Mouse (Mus musculus) embryo, embryonic 10.5 days (tissue): ENCODE data around the gene Ddrgk1.
"Not testable (repeated sequence)": the region's sequence is repeated elsewhere in the genome, so short reads cannot be mapped to it uniquely, and the experiment has no call there.

Experiments
- DNase-seq: peaks from one replicate; pipeline ENCODE4 v3.0.0-alpha.2; 2015; ENCODE audit warnings: low spot score

Ddrgk1 gene

DNA sequence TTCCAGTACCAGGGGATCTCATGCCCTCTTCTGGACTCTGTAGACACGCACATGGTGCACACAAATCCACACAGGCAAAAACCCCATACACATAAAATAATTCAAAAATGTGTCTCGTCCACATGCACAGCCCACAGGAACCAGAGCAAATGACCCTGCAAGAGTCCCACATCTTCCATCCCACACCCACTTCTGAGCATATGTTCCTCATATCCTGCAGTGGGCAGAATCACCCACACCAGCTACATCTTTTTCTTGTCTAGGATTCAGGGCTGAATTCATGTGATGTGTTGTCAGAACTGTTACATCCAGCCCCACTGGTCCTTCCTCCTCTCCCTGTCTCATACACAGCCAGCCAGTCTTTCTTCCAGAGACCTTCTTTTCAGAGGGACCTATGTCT is 11.2 kb downstream of the Ddrgk1 start:
- no peak for DNase-seq

DNA sequence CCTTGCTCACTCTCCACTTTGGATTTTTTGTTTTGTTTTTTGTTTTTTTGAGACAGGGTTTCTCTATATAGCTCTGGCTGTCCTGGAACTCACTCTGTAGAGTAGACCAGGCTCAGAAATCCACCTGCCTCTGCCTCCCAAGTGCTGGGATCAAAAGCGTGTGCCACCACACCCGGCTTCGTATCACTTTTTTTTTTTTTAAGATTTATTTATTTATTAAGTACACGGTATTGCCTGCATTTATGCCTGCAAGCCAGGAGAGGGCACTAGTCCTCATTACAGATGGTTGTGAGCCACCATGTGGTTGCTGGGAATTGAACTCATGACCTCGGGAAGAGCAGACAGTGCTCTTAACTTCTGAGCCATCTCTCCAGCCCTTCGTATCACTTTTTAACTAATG is 15.4 kb downstream of the Ddrgk1 start:
- DNase-seq: not testable (repeated sequence)

DNA sequence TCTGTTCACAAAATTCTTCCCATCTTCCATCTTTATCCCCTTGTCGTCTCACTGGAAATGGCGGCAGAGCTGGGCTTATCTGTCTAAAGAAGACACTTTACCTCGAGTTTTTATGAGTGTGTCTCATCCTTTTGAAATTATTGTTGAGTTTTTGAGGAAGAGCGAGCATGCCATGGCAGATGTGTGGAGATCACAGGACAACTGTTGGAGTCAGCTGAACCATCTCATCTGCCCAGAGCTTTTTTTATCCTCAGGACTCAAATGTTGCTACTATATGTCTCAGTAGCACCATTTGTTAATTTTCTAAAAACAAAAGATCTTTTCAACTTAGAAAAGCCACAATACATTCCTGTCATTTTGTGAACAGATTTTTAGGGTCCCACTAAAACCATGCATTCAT is 19.3 kb downstream of the Ddrgk1 start:
- DNase-seq: no peak

DNA sequence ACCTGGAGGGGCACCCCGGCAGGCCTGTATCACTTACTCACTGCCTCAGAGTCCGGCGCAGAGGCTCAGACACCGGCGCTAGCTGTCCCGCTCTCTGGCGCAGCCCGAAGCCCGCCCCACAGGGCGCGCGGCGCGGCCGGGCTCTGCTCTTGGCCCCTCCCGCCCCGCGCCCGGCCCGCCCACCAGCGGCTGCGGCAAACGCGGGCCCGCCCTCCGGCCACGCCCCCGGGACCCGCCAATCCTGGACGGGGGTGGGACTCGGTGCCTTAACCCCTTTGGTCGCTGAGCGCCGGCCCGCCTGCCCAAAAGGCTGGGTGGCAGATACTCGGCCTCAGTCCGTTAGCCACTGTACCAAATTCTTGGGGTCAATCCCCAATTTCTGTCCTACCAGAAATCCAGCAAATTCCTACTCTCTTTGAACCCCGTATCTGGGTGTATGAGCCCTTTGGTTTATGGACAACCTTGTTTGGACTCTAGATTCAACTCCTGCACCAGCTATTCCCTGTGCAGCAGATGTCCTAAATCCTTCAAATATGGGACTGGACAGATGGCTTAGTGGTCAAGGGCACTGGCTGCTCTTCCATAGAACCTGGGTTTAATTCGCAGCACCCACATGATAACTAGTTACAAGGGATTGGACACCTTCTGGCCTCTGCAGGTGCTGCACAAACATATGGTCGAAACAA is 21.6 kb downstream of the Ddrgk1 start, which contains the start of gene Lzts3:
TSS of gene Lzts3 (minus strand) at position 120 of the 686 bp plus-strand sequence.
- DNase-seq: peak; percentile 95

DNA sequence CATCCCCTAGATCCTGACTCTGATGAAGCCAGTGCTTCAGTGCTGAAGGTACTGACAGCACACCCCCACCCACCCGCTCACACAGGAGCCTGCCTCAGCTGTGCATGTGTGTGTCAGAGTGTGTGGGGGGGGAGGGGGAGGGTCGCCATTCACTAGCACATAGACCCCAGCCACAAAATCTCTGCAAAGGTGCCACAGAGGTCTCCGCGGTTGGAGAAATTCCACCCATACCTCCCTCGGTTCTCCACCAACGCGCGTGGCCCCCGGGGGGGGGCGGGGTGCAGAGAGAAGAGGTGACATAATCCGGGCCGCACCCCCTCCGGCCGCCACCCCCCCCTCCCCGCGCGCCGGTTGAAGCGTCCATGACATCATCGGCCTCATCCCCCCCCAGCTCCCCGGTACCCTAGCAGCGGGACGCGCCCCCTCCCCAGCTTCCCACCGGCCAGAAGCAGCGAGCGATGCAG is 22.2 kb downstream of the Ddrgk1 start:
- DNase-seq: peak; percentile 49

DNA sequence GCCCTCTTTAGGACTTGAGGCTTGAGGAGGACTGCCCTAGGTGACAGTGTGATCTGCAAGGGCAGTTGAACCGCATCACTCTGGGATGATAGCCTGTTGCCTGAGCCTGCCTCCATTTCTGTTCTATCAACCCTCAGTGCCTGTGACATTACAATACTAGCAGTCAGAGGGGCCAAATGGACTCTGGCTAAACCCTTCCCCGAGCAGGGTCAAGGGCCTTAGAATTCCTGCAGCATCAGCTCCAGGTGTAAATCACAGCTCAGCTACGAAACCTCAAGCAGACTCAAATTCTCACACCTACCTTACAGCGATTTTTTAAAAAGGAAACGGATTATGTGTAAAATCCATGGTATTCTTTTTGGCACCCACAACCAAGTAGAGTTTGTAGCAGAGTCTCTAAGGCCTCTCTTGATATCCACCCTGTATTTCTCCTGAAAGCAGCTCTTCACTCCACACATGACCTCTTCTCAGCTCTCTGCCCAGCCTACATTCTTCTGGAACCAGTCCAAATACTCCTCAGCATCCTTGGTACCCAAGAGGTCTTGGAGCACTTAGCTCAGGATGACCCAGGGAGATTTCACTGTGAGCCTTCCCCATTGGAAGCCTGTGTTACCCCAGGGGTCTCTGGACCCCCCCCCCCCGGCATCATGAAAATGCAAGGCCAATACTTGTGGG is 23.0 kb downstream of the Ddrgk1 start:
- no peak for DNase-seq

DNA sequence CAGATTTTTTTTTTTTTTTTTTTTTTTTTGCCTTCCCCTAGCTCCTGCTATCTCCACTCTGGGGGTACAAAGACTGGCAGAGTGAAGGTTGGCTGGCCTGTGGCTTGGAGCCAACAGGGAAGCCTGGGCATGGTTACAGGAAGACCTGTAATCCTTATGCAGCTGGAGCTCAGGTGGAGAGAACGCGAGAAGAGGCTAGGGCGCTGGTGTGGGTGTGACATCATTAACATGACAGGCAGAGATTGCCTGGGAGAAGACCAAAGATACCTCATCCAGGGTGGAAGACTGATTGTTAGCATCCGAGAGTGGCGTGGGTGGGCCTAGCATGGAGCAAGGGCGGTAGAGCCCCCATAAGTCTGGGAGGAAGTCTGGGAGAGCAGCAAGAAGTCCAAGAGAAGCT is 25.2 kb downstream of the Ddrgk1 start:
- no peak for DNase-seq

DNA sequence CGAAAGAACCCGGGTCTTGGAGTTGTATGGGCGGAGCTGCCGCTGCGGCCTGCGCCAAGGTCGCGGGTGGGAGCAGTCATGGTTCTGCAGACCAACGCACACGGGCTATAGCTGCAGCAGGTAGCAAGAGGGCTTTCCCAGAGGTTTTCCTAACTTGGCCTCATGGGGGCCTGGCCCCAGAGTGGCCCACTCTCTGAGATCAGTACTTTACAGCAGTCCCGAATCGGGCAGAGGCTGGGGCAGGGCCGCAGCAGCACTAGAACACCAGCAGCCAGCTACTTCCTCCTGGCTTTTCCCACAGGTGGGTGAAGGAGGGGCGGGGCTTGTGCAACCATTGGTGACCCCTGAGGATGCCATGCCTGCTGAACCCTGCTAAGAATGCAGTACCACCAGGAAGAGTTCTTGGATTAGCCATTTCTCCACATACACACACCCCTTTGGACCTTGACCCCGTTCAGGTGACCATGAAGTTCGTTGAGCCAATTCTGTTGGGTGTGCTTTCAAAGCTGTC is 26.3 kb downstream of the Ddrgk1 start:
- DNase-seq: no peak

DNA sequence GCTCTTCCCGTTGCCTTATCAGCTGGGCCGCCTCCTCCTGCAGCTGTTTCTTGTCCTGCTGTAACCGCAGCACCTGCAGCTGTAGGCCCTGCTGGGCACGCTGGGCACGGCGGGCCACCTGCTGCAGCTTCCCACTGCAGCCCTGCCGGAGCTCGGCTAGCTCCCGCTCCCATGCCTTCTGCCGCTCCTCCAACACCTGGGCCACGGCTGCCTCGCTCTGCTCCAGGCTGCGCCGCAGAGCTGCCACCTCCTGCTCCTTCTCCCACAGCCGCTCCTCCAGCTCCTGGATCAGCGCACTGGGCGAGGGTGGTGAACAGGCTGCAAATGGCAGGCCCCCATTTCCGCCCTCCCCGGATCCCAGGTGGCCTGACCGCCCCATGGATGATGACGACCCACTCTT is 28.6 kb downstream of the Ddrgk1 start:
- DNase-seq: no peak

DNA sequence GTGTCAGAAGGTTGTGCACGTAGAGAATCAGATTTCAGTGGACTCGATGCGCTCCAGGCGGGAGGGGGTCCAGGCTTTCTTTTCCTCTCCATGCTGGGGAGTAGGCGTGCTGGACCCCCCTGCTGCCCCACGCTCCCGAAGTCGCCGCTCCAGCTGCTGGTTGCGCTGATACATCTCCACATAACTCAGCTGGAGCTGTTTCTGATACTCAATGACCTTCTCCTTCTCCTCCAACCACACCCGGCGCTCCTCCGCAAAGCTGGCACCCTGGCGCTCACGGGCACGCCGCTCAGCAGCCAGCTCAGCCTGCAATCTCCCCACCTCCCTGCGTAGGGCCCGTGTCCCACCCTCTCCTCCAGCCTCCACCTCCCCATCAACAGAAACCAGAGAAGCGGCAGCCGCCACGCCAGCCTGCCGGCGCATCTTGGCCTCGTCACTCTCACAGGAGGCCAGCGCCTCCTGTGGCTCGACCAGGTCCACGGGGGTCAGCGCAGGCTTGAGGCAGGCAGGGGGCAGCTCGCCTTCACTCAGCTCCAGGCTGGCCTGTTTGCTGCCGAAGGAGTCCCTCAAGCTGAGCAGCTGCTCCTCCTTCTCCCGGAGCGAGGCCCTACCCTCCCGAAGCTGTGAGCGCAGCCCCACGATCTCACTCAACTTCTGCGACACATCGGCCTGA is 29.6 kb downstream of the Ddrgk1 start:
- DNase-seq: peak; percentile 66

DNA sequence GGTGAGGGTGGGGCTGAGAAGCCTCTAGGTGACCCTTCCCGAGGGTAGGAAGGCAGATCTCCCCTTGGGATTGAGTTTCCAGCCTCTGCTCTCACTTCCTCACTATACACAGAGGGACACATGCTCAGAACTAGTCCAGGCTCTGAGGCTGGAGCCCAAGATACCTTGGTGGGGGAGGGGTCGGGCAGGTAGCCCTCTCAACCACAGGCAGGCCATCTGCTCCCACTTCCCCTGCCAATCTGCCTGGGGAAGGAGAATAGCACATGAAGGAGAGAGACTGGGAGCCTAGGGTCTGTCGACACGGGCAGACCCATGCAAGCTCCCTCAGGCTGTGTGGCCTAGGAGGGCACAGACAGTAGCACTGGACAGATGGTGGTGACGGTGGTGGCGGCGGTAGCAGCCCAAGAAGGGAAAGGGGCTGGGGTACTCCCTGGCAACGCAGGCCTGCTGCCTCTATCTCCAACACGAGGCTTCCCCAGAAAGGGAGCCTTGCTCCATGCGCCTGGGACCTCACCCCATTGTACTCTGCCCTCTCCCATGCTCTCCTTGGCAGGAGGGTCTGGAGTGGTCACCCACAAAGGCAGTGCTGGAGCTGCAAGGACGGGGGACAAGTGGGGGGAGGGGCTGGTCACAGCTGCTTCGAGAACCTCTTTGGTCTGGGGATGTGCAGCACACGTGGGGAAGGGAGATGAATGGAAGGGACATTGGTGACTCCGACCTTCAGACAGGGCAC is 30.3 kb downstream of the Ddrgk1 start:
- DNase-seq: peak; percentile 50

DNA sequence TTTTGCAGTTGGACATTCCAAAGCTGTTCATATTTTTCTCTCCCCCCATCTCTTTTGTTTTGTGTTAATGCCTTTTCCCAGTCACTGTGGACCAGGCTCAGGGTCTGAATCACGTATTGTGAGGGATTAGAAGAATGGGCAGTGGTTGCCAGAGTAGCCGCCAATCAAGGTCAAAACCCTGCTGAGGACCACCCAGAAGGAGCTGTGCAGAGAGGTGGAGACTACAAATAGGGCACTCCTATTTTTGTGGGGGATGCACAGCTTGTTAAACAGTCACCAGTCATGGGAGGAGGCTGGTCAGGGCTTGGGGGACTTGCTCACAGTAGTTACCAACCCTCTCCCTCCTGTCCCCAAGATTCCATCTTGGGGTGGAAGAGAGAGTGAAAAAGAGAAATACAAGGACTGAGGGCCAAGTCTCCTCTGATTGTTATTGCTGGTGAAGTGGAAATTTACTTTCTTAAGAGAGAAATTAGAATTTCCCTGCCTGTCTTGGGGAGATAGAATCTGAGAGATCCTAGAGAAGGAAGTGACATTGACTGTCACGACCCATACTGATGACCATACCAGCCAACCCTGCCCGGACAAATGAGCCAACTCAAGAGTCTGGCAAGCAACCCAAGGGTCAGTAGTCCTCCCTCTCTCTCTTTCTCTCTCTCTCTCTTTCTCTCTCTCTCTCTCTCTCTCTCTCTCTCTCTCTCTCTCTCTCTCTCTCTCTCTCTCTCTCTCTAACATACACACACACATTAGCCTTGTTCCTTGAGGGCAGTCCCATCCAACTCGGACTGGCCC is 31.4 kb downstream of the Ddrgk1 start:
- peak; percentile 70 for DNase-seq

DNA sequence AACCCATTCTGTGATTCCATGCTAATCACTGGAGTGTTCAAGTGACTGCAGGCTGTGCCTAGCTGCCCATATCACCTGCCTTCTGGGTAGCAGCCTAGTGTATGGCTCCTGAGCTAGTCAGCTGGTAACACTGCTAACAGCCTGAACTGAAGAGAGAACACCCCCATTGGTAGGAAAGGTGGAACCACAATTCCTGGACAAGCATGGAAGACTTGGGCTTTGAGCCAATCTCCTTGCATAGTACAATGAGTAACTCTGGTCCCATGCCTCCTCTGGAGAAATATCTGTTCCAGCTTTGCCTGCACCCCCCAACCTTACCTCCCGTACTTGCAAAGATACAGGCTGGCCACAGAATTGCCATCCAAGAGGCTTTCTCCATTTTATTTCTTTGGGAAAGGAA is 32.0 kb downstream of the Ddrgk1 start:
- no peak for DNase-seq

DNA sequence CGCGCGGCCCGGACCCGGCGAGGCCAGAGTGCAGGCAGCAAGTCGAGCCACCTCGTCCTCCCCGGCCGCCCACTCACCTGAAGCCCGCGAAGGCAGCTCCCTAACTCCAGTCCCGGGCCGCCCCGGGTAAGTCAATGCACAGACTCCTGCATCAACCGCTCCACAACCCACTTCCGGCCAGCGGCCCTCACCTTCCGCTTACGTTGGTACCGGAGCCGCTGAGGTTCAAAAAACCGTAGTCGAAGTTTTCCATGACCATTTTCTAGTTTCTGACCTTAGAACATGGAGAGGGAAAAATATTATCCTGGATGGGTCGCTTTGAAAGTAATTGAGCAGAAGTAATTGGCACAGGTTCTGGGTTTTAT is 34.6 kb downstream of the Ddrgk1 start, which contains the start of the genes Fastkd5 and Ubox5:
TSS of gene Fastkd5 (minus strand) at position 189 of the 365 bp plus-strand sequence.
TSS of gene Ubox5 (minus strand) at position 200 of the 365 bp plus-strand sequence.
- DNase-seq: peak; percentile 95

DNA sequence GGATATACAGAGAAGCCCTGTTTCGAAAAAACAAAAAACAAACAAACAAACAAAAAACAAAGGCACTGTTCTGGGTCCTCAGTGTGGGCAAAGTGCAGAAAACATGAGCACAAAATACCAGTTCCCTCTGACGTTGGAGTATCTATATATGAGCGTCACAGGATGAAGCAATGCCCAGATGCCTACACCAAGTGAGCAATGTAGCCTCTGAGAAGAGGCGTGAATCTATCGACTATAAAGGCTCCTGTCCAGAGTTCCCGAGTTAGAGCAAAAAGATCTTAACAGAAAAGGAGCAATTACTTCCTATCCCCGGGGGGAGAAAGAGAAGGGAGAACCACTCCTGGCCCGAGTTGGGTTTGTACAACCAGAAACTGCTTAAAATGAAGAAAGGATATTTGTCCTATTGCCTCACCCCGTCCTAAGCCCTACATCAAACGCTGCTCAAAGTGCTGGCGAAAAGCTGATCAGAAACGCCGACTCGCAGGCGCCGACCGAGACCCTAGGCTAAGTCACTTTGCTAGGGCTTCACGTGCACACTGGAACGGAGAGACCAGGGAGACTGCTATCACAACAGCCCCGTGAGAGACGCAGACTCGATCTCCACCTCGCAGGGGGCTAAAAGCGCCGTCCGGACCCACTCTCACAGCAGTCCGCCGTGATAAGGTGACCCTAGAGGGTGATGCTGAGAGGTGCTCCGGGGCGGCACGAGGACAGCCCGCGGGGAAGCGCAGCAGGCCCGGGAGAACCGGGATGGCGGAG is 35.2 kb downstream of the Ddrgk1 start:
- DNase-seq: no peak

DNA sequence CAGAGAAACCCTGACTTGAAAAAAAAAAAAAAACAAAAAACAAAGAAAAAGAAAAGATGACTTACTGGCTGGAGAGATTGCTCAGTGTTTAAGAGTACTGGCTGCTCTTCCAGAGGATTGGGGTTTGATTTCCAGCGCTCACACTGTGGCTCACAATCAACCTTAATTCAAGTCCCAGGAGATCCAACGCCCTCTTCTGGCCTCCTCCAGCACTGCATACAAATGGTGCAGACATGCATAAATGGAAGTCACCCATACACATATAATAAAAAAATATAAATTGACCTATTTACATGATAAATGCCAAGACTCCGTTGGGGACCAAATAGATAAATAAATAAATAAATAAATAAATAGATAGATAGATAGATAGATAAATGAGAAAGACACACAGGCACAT is 36.0 kb downstream of the Ddrgk1 start:
- peak; percentile 29 for DNase-seq

DNA sequence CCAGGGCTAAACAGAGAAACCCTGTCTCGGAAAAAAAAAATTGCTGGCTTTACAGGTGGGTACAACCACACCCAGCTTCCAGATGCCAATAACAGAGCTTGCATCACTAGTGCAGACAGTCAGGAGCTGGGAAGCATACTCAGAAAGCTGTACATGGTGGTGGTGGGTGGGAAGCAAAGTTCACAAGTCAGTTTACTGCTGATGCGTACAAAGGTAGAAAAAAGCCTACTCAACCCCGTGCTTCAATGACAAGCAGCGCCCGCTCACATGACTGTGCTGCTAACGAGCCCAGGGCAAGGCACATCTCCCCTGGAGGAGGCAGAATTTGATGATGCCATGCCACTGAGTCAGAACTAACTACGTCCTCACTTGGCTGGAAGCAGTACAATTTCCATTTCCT is 45.5 kb downstream of the Ddrgk1 start:
- no peak for DNase-seq

DNA sequence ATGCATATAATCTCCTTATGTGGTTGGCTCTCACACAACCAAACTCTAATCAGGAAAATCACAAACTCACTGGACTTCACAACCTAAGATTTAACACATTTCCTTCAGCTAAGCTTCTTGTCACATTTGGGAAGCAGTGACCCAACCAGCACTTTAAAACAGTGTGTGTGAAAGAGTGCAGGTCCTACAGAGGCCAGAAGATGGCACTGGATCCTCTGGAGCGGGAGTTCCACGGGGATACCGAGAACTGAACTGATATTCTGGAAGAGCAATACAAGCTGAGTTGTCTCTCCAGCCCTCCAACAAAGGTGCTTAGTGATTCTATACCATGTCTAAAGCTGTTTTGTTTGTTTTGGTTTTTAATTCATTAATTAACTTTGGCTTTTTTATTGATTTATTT is 51.4 kb downstream of the Ddrgk1 start:
- DNase-seq: peak; percentile 48
